Mouse (Mus musculus) CH12.LX (cell line): ENCODE results near the gene Cachd1. TPM values are rescaled to one million over a fixed set of nuclear protein-coding genes. Genes with fewer than 3 reads are reported as not detected.

Experiments
- DNase-seq: peaks from one replicate; pipeline ENCODE4 v3.0.0-alpha.2; 2013; ENCODE audit errors: extremely low read depth
- H3K27ac ChIP-seq: 2 replicates; pipeline ENCODE4 v1.5.1; 2012; ENCODE audit warnings: low read depth, mild to moderate bottlenecking, control low read depth, moderate library complexity; ENCODE audit not compliant: insufficient read depth
- H3K27me3 ChIP-seq: replicated peaks from 2 replicates; pipeline ENCODE3; 2012; ENCODE audit warnings: inconsistent platforms
- H3K36me3 ChIP-seq, 2 experiments: replicated peaks in 1 of 2; 2 replicates each; pipeline versions ENCODE3 to v1.6.1; 2012; ENCODE audit warnings: inconsistent platforms in 1 of 2, low read length in 1 of 2, mild to moderate bottlenecking in 1 of 2, mixed read lengths in 1 of 2, moderate library complexity in 1 of 2; ENCODE audit not compliant: control insufficient read depth in 1 of 2, insufficient read depth in 1 of 2
- H3K4me1 ChIP-seq, 2 experiments: 2 replicates each; pipeline ENCODE4 v1.6.1; 2012; ENCODE audit warnings: inconsistent platforms in 1 of 2, moderate library complexity in 1 of 2; ENCODE audit not compliant: insufficient read depth in 2 of 2, control insufficient read depth in 1 of 2
- H3K4me2 ChIP-seq: 2 replicates; pipeline ENCODE4 v1.6.1; 2012; ENCODE audit warnings: low read depth, mild to moderate bottlenecking, control low read depth; ENCODE audit not compliant: poor library complexity, insufficient read depth, severe bottlenecking
- H3K4me3 ChIP-seq, 3 experiments: fragments of 150-350 bp in 1 of 3; sonication (generic) in 1 of 3; replicated peaks in 1 of 3; 2 replicates each; pipeline versions ENCODE3 to v1.5.1; 2011 to 2012; ENCODE audit warnings: low read depth in 2 of 3, low read length in 2 of 3, mild to moderate bottlenecking in 2 of 3, moderate library complexity in 2 of 3, control low read depth in 1 of 3, improper control_type of control experiment in 1 of 3, inconsistent platforms in 1 of 3, mixed read lengths in 1 of 3; ENCODE audit not compliant: poor library complexity in 1 of 3
- H3K79me2 ChIP-seq: replicated peaks from 2 replicates; pipeline ENCODE4 v1.6.1; 2012; ENCODE audit warnings: mild to moderate bottlenecking, moderate library complexity; ENCODE audit not compliant: control insufficient read depth, poor library complexity, insufficient read depth, severe bottlenecking; ENCODE audit errors: extremely low read depth
- H3K9ac ChIP-seq: 2 replicates; pipeline ENCODE4 v1.6.1; 2012; ENCODE audit warnings: low read depth, mild to moderate bottlenecking, control low read depth, moderate library complexity; ENCODE audit not compliant: insufficient read depth
- H3K9me3 ChIP-seq: replicated peaks from 2 replicates; pipeline ENCODE3; 2012; ENCODE audit warnings: low read length, inconsistent platforms, mixed read lengths
- ELF1 ChIP-seq: IDR thresholded peaks from 2 replicates; pipeline ENCODE4 v1.6.1; 2014; ENCODE audit warnings: low read depth, mild to moderate bottlenecking, inconsistent platforms, low read length, improper control_type of control experiment
- ETS1 ChIP-seq: conservative IDR thresholded peaks from 2 replicates; pipeline ENCODE4 v1.6.1; 2012; ENCODE audit warnings: low read depth, mild to moderate bottlenecking, inconsistent platforms, low read length, improper control_type of control experiment, moderate library complexity
- HCFC1 ChIP-seq: IDR thresholded peaks from 2 replicates; pipeline ENCODE4 v1.6.1; 2012; ENCODE audit warnings: low read depth, mild to moderate bottlenecking, inconsistent platforms, low read length, improper control_type of control experiment
- KAT2A ChIP-seq: IDR thresholded peaks from 2 replicates; pipeline ENCODE4 v1.6.1; 2012; ENCODE audit warnings: low read length, improper control_type of control experiment, inconsistent platforms; ENCODE audit not compliant: insufficient replicate concordance
- MAFK ChIP-seq: IDR thresholded peaks from 2 replicates; pipeline ENCODE4 v1.6.1; 2011; ENCODE audit warnings: low read length, improper control_type of control experiment; ENCODE audit not compliant: insufficient replicate concordance
- PAX5 ChIP-seq: IDR thresholded peaks from 2 replicates; pipeline ENCODE4 v1.6.1; 2012; ENCODE audit warnings: low read length, inconsistent platforms, mixed read lengths
- POLR2A ChIP-seq: IDR thresholded peaks from 2 replicates; pipeline ENCODE4 v1.6.1; 2011; ENCODE audit warnings: low read depth, mild to moderate bottlenecking, improper control_type of control experiment, low read length
- RAD21 ChIP-seq: IDR thresholded peaks from 2 replicates; pipeline ENCODE4 v1.6.1; 2011; ENCODE audit warnings: low read depth, mild to moderate bottlenecking, low read length, improper control_type of control experiment, moderate library complexity
- UBTF ChIP-seq: IDR thresholded peaks from 2 replicates; pipeline ENCODE4 v1.6.1; 2012; ENCODE audit warnings: low read depth, mild to moderate bottlenecking, inconsistent platforms, low read length, improper control_type of control experiment, moderate library complexity
- USF1 ChIP-seq: IDR thresholded peaks from 2 replicates; pipeline ENCODE4 v1.6.1; 2014; ENCODE audit warnings: low read depth, mild to moderate bottlenecking, inconsistent platforms, low read length, improper control_type of control experiment
- dilution Hi-C: fragments of 300-500 bp; cut with MboI; formaldehyde crosslinking; loops from 2 replicates; pipeline ENCODE4 v1.14.3; 2020; ENCODE audit warnings: low sequenced_read_pairs; ENCODE audit not compliant: extremely low pct_unique_long_range_greater_than_20kb, extremely low pct_ligation_motif_present
- in situ Hi-C: fragments of 300-500 bp; cut with MboI; formaldehyde crosslinking; loops from 3 replicates; pipeline ENCODE4 v1.14.3; 2019; ENCODE audit warnings: low sequenced_read_pairs, low pct_ligation_motif_present, low pct_unique_long_range_greater_than_20kb, mixed read lengths
- polyA plus RNA-seq: library from polyadenylated mRNA; unstranded; fragments of >175 nt; gene quantifications from 2 replicates; pipeline ENCODE4 v1.2.1, GENCODE M21; 2012; ENCODE audit warnings: low read depth; ENCODE audit not compliant: insufficient read length
- total RNA-seq, 2 experiments: library from RNA; depleted of rRNA; stranded (reverse); fragments of 300-350 nt in 1 of 2; fragments of >200 nt in 1 of 2; gene quantifications; 2 replicates each; pipeline ENCODE4 v1.2.3; 2012 to 2014

Cachd1 gene
- total and polyA plus RNA-seq, 3 experiments = 0.13 to 0.24 (median 0.20) TPM

DNA sequence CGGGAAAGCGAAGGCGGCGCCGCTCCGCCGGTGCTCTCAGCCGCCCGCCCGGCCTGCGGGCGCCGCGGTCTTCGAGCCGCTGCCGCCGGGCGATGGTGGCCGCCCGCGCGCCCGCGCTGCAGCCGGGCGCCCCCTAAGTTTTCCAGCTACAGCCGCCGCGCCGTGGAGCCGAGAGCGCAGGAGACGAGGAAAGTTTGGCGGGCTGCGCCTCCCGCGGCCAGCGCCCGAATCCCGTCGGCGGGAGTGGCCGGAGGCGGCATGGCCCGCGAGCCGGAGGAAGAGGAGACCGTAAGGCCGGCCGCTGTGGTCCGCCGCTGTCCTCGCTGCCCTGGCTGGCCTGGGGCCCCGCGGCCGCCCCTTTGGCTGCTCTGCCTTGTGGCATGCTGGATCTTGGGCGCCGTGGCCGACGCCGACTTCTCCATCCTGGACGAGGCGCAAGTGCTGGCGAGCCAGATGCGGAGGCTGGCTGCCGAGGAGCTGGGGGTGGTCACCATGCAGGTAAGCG is 448 bp downstream of the Cachd1 start:
- Histone ChIP-seq H3K4me3 (no peak overlapping the region), H3K27me3 (no peaks in the 10 kb centered on the region)

DNA sequence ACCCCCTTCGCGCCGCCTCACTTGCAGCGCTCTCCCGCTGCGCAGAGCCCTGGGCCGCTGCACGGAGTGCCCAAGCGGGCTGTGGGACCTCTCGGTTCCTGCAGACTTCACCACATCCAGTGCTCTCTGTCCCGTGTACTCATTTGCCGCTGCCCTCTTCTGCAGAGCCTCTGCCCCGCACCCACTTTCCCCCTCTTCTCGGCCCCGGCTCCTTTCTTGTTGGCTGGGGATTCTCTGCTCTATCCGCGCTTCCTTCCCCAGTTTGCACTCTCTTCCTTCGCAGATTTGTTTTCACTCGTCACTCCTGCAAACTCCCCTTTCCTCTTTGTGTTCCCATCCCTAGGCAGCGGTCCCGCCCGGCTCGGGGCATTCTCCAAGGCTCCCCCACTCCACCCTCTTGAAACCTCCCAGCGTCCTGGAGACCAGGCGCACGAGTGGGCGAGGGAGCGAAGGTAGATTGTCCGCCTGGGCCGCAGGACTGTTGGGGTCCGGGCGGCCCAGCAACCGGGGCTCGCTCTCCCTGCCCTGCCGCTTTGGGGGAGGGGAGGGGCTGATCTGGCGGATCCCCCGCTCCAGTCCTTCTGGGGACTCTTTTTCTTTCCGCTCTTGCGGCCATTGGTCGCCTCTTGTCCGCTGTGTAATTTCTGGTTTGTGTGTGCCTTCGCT is 1.0 kb downstream of the Cachd1 start:
- H3K79me2 ChIP-seq = no peaks in the 10 kb centered on the region
- TF ChIP-seq USF1 (no peak), UBTF (no peak), ETS1 (no peak)
- H3K4me3 ChIP-seq = no peak overlapping the region
- no peaks in the 10 kb centered on the region for H3K4me1 ChIP-seq
- no peaks in the 10 kb centered on the region for H3K27me3 ChIP-seq
- H3K9ac ChIP-seq = no peak overlapping the region
- H3K27ac ChIP-seq = no peak overlapping the region
- peaks cover 51% of the 10 kb centered on the region for H3K9me3 ChIP-seq
- H3K36me3 ChIP-seq = no peaks in the 10 kb centered on the region
- no peak overlapping the region for H3K4me2 ChIP-seq
- dilution Hi-C loops = no loop called here
- no peak for DNase-seq
- in situ Hi-C loops = no loop called here

More for the DNA sequence above, 448 bp downstream of the Cachd1 start:
- peaks cover 49% of the 10 kb centered on the region for H3K9me3 ChIP-seq
- no peaks in the 10 kb centered on the region for H3K4me1 ChIP-seq
- dilution Hi-C loops = no loop called here
- H3K79me2 ChIP-seq = no peaks in the 10 kb centered on the region
- DNase-seq = no peak
- H3K4me2 ChIP-seq = no peak overlapping the region
- no peak overlapping the region for H3K27ac ChIP-seq
- H3K9ac ChIP-seq = no peak overlapping the region
- TF ChIP-seq PAX5 (no peak), HCFC1 (no peak), KAT2A (no peak), MAFK (no peak), POLR2A (no peak), ELF1 (no peak)
- in situ Hi-C loops = no loop called here
- no peaks in the 10 kb centered on the region for H3K36me3 ChIP-seq

DNA sequence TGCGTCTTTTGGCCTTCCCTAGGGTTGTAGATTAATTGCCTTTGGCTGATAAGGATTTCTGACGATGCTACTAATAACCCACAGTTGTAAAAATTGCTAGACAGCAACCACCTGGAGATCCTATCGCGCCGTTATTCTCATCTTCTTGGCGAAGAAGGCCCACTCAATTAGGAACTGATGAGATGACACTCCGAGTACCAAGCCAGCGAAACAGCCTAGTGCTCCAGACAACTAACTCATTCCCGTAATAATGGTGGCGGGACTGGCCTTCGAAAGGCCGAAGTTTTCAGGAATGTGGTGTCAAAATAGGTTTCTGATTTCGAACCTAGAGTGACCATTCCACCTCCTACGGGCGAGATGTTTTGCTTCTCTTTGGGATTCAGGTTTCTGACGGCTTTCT is 1.6 kb downstream of the Cachd1 start:
- Histone ChIP-seq H3K36me3 (no peaks in the 10 kb centered on the region), H3K9me3 (peaks cover 49% of the 10 kb centered on the region), H3K4me2 (no peak overlapping the region), H3K4me1 (no peaks in the 10 kb centered on the region), H3K4me3 (no peak overlapping the region), H3K79me2 (no peaks in the 10 kb centered on the region), H3K27ac (no peak overlapping the region), H3K27me3 (no peaks in the 10 kb centered on the region), H3K9ac (no peak overlapping the region)
- in situ Hi-C loops (no loop called here), dilution Hi-C loops (no loop called here)
- DNase-seq = no peak
- TF ChIP-seq RAD21 = no peak
